Mouse (Mus musculus) liver (tissue): ENCODE measurements around the gene Podxl2.

Experiments
- DNase-seq: peaks from one replicate; pipeline ENCODE4 v3.0.0-alpha.2; 2020; ENCODE audit warnings: mixed read lengths

Podxl2 gene

GRCm38 (mm10) chr6:88886417-88886967, 11.6 kb upstream of the Podxl2 start:
- DNase-seq, result no peak

GRCm38 (mm10) chr6:88885644-88886416, 11.0 kb upstream of the Podxl2 start:
- no peak for DNase-seq

- no peak for DNase-seq
These were observed 9.8 kb upstream of the Podxl2 start for GRCm38 (mm10) chr6:88884690-88885089.

GRCm38 (mm10) chr6:88884195-88884594, 9.4 kb upstream of the Podxl2 start:
- no peak for DNase-seq

- no peak for DNase-seq
These were observed 6.5 kb upstream of the Podxl2 start for GRCm38 (mm10) chr6:88881334-88881733.

- DNase-seq, result no peak
These were observed 4.6 kb upstream of the Podxl2 start for GRCm38 (mm10) chr6:88879471-88879870.

- no peak for DNase-seq
These were observed 628 bp downstream of the Podxl2 start for GRCm38 (mm10) chr6:88873965-88874867.

- DNase-seq, result no peak
These were observed 2.0 kb downstream of the Podxl2 start for GRCm38 (mm10) chr6:88872811-88873210.

GRCm38 (mm10) chr6:88871546-88871945, 3.3 kb downstream of the Podxl2 start:
- no peak for DNase-seq

GRCm38 (mm10) chr6:88870594-88870993, 4.2 kb downstream of the Podxl2 start:
- DNase-seq, result no peak

GRCm38 (mm10) chr6:88869459-88869858, 5.4 kb downstream of the Podxl2 start:
- DNase-seq, result no peak

- no peak for DNase-seq
These were observed 9.1 kb downstream of the Podxl2 start for GRCm38 (mm10) chr6:88865704-88866103.

- peak; percentile 41 for DNase-seq
These were observed 13.9 kb downstream of the Podxl2 start for GRCm38 (mm10) chr6:88860914-88861313.

GRCm38 (mm10) chr6:88858341-88858740, 16.5 kb downstream of the Podxl2 start:
- DNase-seq, result no peak

GRCm38 (mm10) chr6:88857830-88858229, 17.0 kb downstream of the Podxl2 start:
- DNase-seq, result no peak

- peak; percentile 18 for DNase-seq
These were observed 17.6 kb downstream of the Podxl2 start for GRCm38 (mm10) chr6:88857249-88857648.

- DNase-seq, result peak; percentile 56
These were observed 19.2 kb downstream of the Podxl2 start for GRCm38 (mm10) chr6:88855636-88856035.

- DNase-seq, result no peak
These were observed 20.3 kb downstream of the Podxl2 start for GRCm38 (mm10) chr6:88854509-88854908.

- DNase-seq, result no peak
These were observed 24.8 kb downstream of the Podxl2 start for GRCm38 (mm10) chr6:88850034-88850433.

- peak; percentile 43 for DNase-seq
These were observed 25.6 kb downstream of the Podxl2 start for GRCm38 (mm10) chr6:88849270-88849669.

GRCm38 (mm10) chr6:88847571-88847970, 27.3 kb downstream of the Podxl2 start:
- DNase-seq, result no peak

GRCm38 (mm10) chr6:88844901-88845565, 29.8 kb downstream of the Podxl2 start:
- DNase-seq, result no peak
